Mouse (Mus musculus) forelimb bud, embryonic 11.5 days (tissue): ENCODE results near the gene Arid5b.

Experiments used
- DNase-seq: peaks from one replicate; pipeline ENCODE4 v3.0.0-alpha.2; 2012; ENCODE audit warnings: low read depth, low spot score

Arid5b gene

DNA sequence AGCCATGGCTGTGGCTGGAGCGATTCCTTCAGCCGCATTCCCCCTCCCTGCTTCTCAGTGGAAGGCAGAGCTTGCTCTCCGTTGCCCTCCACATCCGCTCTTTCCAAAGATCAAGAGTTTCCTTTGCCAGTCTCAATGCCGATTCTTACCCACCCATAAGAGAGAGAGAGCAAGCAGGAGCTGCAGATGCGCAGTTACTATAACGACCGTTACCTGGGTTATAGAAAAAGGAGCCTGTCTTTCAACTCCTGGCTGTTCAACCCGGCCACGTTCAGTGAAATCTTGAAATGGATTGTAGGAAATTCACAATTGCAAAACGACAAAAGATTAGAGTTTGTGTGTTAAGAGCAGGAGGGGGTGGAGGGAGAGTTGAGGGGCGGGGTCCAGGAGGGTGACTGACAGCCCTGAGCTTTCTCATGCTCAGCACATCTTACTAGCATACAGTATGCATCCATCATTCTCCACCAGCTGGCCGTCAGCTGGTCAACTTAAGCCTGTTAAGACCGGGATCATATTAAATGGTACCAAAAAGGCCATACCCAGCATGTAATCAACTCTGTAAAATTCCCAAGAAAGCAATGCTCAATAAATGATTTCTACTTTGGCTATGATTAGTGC lies 227.1 kb downstream of the Arid5b start:
- DNase-seq = no peak

DNA sequence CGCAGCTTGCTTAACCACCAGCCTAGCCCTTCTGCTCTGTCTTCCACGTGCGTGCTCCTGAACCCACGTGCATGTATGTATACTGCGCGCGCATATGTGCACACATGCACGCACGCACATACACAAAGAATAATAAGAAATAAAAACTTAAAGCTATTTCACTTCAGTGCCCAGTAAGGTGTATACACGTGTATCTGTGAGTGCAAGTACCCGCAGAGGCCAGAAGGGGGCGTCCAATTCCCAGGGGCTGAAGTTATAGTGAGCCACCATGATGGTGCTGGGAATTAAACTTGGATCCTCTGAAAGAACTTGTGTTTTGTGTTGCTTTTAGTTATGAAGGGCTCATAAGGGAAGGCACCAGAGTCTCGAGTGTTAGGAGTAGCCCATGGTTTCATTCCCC lies 227.7 kb downstream of the Arid5b start:
- no peak for DNase-seq

DNA sequence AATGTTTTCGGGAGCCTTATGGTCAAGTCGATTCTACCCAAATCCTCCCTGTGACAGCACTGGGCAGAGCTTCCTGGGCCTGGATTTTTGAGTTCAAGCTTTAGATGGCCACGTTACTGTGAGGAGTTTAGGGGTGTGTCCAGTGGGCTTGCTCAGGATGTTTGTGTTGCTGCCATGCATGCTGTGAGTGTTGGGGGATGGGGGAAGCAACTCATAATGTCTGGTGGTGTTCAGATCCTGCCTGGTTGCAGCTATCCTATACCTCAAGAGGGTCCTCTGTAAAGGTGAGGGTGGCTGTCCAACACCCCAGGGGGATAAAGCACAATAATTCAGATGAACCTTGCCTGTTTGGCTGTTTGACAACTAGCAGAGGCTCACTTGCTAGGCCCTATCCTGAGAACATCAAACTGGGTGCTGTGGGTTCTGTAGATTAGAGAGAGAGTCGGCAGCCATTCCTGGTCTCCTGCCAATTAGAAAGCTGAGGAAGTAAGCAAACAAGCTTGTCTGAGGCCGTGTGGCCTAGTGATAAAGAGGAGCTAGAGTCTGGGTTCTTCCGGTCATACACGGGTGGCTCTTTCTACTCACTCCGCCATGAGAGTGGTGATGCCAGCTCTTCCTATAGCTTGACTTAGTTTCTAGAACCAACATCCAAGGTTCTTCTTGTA lies 229.8 kb downstream of the Arid5b start:
- DNase-seq = no peak

DNA sequence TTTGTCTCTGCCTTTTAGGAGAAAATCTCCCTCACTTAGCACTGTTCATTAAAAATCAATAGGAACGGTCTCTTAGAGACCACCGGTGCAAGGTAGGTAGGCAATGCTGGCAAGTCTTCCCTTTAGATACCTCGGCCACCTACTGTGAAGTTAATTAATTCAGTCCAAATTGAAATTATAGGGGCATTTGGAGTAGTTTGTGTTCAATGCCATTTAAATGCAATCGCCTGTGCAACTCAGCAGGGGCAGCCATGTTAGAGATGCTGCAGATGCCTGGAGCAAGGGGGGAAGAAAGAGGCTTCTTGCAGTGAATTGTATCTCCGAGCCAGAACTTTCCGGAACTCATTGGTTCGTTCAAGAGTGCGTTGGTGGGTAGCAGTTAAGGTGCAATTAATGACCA lies 233.7 kb downstream of the Arid5b start:
- no peak for DNase-seq

DNA sequence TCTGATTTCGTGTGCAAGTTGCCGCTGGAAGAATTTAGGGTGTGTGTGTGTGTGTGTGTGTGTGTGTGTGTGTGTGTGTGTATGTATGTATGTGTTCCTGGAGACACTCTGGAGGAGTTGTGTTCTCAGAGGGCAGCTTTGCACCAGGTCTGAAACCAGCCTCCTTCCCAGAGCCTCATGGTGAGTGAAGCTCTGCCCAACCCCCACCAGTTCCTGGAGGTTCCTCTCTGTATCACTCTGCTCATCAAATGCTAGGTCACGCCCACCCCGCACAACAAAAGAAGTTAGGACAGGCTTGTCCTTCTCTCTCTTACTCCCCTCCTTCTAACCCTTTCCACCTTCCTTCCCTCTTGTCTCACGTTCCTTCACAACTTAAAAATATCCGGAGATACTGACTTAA lies 234.6 kb downstream of the Arid5b start:
- no peak for DNase-seq
